31 mouse cellular contexts compared by ENCODE assay signal in genomic region chr9:93992216-93992615, GRCm38 (mm10).
DNase-seq lines count a peak whose midpoint lies in the region; ATAC-seq and TF ChIP-seq lines count a peak whose summit lies in the region.
"Had no signal": no experiment of that assay in that cellular context is flagged by ENCODE, and none has a peak within 500 bp of the region (broad histone marks: within the 10 kb centered on the region; RNA-seq: fewer than 3 reads in every experiment).

No protein-coding gene starts in this region.

- H3K27me3 ChIP-seq in neural tube, embryonic 15.5 days (replicated peaks) = no peaks in the 10 kb centered on the region
- H3K27me3 ChIP-seq: heart, embryonic 13.5 days; hindbrain, embryonic 15.5 days; kidney, embryonic 15.5 days; limb, embryonic 15.5 days; liver, embryonic 13.5 days; midbrain, embryonic 13.5 days; neural tube, embryonic 13.5 days had no signal

- no peak overlapping the region for H3K9ac ChIP-seq in neural tube, embryonic 15.5 days (replicated peaks)
- H3K9ac ChIP-seq: heart, embryonic 13.5 days; hindbrain, embryonic 15.5 days; kidney, embryonic 15.5 days; limb, embryonic 15.5 days; liver, embryonic 13.5 days; midbrain, embryonic 13.5 days; neural tube, embryonic 13.5 days had no signal

- H3K4me2 ChIP-seq in neural tube, embryonic 15.5 days = no peak overlapping the region
- H3K4me2 ChIP-seq: heart, embryonic 13.5 days; hindbrain, embryonic 15.5 days; kidney, embryonic 15.5 days; limb, embryonic 15.5 days; liver, embryonic 13.5 days; midbrain, embryonic 13.5 days; neural tube, embryonic 13.5 days had no signal

- no peak for ATAC-seq in neural tube, embryonic 15.5 days (ENCODE audit: low FRiP score)
- ATAC-seq: inflammation-experienced regulatory T-cells, adult 6 months; midbrain, embryonic 13.5 days had no signal

- no peak for TF ChIP-seq POLR2A in brain, embryonic 14.5 days (IDR thresholded peaks at IDR 0.05; ENCODE audit: borderline replicate concordance, extremely low read depth, insufficient read depth, insufficient read length, poor library complexity, severe bottlenecking)

- no peak overlapping the region for H3K4me3 ChIP-seq in neural tube, embryonic 15.5 days (replicated peaks)
- H3K4me3 ChIP-seq: heart, adult 2 months; heart, embryonic 13.5 days; hindbrain, embryonic 10.5 days; hindbrain, embryonic 15.5 days; kidney, embryonic 15.5 days; limb, embryonic 10.5 days; limb, embryonic 15.5 days; liver, embryonic 13.5 days; midbrain, embryonic 13.5 days; neural tube, embryonic 13.5 days had no signal

- DNase-seq in left cerebral cortex, adult 11 months (ENCODE audit: low spot score) = peak; percentile 51
- no peak for DNase-seq in left cerebral cortex, postnatal 4 days
- peak; percentile 49 for DNase-seq in brain, embryonic 14.5 days (ENCODE audit: low read depth)
- peak; percentile 75 for DNase-seq in frontal cortex, adult 2 months (ENCODE audit: extremely low spot score in 1 of 2, low spot score in 1 of 2)
- DNase-seq in left cerebral cortex, postnatal 14 days (ENCODE audit: low spot score in 2 of 2) = peak; percentile 27 to 56
- DNase-seq in spleen, adult 12 weeks (ENCODE audit: low spot score) = no peak
- DNase-seq in ovary, adult 18-20 months (ENCODE audit: low spot score) = no peak
- DNase-seq: adrenal gland, postnatal 25 days; cerebellum, adult 11 months; cerebellum, adult 9-10 months; cerebellum, postnatal 36 days; heart, adult 2 months; heart, postnatal 10 days; kidney, adult 18-20 months; kidney, postnatal 4 days; liver, embryonic 13.5 days; lung, adult 18-20 months; lung, postnatal 10 days; retina, postnatal 1 day; thymus, postnatal 4 days had no signal

- WGBS in neural tube, embryonic 15.5 days = 82% methylated on average over 3 of the region's 3 CpGs

- TF ChIP-seq CTCF in brain, embryonic 14.5 days (IDR thresholded peaks at IDR 0.05; ENCODE audit: borderline replicate concordance, extremely low read depth, insufficient read depth, insufficient read length) = no peak

- no peaks in the 10 kb centered on the region for H3K9me3 ChIP-seq in neural tube, embryonic 15.5 days (replicated peaks)
- H3K9me3 ChIP-seq: heart, embryonic 13.5 days; hindbrain, embryonic 10.5 days; hindbrain, embryonic 15.5 days; kidney, embryonic 15.5 days; limb, embryonic 10.5 days; limb, embryonic 15.5 days; liver, embryonic 13.5 days; midbrain, embryonic 13.5 days; neural tube, embryonic 13.5 days had no signal

- no peaks in the 10 kb centered on the region for H3K4me1 ChIP-seq in neural tube, embryonic 15.5 days
- H3K4me1 ChIP-seq: heart, embryonic 13.5 days; hindbrain, embryonic 10.5 days; hindbrain, embryonic 15.5 days; kidney, embryonic 15.5 days; limb, embryonic 10.5 days; limb, embryonic 15.5 days; liver, embryonic 13.5 days; midbrain, embryonic 13.5 days; neural tube, embryonic 13.5 days had no signal

- no peak overlapping the region for H3K27ac ChIP-seq in neural tube, embryonic 15.5 days (replicated peaks)
- H3K27ac ChIP-seq: heart, adult 2 months; heart, embryonic 13.5 days; hindbrain, embryonic 10.5 days; hindbrain, embryonic 15.5 days; kidney, embryonic 15.5 days; limb, embryonic 10.5 days; limb, embryonic 15.5 days; liver, embryonic 13.5 days; macrophage; midbrain, embryonic 13.5 days; neural tube, embryonic 13.5 days had no signal

- intact Hi-C loops in left cerebral cortex, postnatal 4 days (cut with DNase I) = no loop called here
- intact Hi-C loops in left cerebral cortex, postnatal 14 days (cut with DNase I) = loop anchor here (5.0 to 10.0 kb wide), 2 partner anchors 310 to 543 kb away; partner anchors contain the start of gene 1190002N15Rik

- H3K36me3 ChIP-seq in neural tube, embryonic 15.5 days = no peaks in the 10 kb centered on the region
- H3K36me3 ChIP-seq: heart, embryonic 13.5 days; hindbrain, embryonic 10.5 days; hindbrain, embryonic 15.5 days; kidney, embryonic 15.5 days; limb, embryonic 10.5 days; limb, embryonic 15.5 days; liver, embryonic 13.5 days; midbrain, embryonic 13.5 days; neural tube, embryonic 13.5 days had no signal

Comparison
In these comparisons a context has a peak if more than half of its experiments do, and no peak if none do; other contexts are left out.
1. DNase-seq: peak in left cerebral cortex, adult 11 months (single experiment), brain, embryonic 14.5 days (single experiment), frontal cortex, adult 2 months (2 of 2) and left cerebral cortex, postnatal 14 days (2 of 2); none in left cerebral cortex, postnatal 4 days (single experiment), spleen, adult 12 weeks (single experiment) and ovary, adult 18-20 months (single experiment).